Mouse (Mus musculus): ENCODE measurements around the gene Abca12. TPM values are rescaled to one million over a fixed set of nuclear protein-coding genes. Genes with fewer than 3 reads are reported as not detected.

Gene Abca12
- polyA plus RNA-seq, 1 experiment from 2014 or later: 0.07 TPM

DNA sequence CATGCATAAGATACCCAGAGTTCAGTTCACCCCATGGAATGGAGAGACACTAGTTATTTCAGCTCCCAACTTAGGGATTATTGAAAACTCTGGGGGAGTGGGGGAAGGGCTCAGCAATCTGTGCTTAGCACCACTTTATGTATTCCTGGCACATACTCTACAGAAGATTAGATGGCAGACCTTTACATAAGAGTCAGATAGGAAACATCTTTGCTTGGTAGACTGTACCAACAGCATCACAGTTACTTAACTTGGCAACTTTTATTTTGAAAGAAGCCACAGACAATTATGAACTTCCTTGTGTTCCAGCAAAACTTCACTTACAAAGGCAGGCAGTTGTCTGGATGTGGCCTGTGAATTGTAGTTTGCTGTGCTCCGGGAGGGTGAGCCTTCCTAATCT is 46.9 kb downstream of the Abca12 start:
- no peaks in the 10 kb centered on the region for H3K27me3 ChIP-seq (ENCODE audit: control insufficient read depth, insufficient read depth, low read length)
- no peaks in the 10 kb centered on the region for H3K9me3 ChIP-seq (ENCODE audit: control insufficient read depth, low read length)
- no peak overlapping the region for H3K27ac ChIP-seq (replicated peaks; ENCODE audit: low read depth, low read length)
- H3K9ac ChIP-seq (ENCODE audit: low read length): no peak overlapping the region
- H3K4me2 ChIP-seq (ENCODE audit: low read depth, severe bottlenecking): no peak overlapping the region
- DNase-seq (ENCODE audit: low spot score) (no peak), ATAC-seq (ENCODE audit: insufficient number of reproducible peaks, low FRiP score, low TSS enrichment, low read depth) (no peak)
- no peaks in the 10 kb centered on the region for H3K36me3 ChIP-seq (ENCODE audit: control insufficient read depth, insufficient read depth, low read length)
- H3K4me1 ChIP-seq (ENCODE audit: control insufficient read depth, insufficient read depth, low read length): no peaks in the 10 kb centered on the region
- 80% methylated on average over 1 of the region's 1 CpGs for WGBS
- no peak overlapping the region for H3K4me3 ChIP-seq (ENCODE audit: low read depth, low read length)

DNA sequence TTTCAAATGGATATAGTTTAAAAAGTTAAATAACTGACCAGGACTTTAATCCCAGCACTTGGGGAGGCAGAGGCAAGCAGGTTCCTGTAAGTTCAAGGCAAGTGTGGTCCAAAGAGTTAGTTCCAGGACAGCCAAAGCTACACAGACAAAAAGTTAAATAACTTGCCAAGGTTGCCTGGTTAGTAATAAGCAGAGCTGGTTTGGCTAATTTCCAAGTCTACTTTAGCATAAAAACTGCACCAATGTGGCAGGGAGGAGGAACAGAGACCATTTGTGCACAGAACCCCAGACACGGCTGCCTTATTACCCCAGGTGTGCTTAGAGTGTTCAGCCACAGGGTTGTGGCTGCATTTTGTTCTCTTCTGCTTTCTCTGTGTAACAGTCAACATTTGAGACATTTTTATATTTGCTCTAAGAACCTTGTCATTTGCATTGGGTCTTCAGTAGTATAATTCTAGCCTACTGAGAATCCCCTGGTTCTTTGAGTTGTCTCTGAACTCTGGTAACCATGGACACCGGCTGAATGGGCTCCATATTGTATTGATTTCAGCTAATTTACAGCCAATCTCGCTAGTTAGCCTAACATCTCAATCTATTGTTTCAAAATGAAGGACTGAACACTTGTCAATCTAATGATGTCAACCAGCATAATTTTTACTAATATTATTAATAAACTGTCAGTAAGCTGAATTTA is 71.7 kb downstream of the Abca12 start:
- DNase-seq (ENCODE audit: low spot score): no peak
- no peaks in the 10 kb centered on the region for H3K4me1 ChIP-seq (ENCODE audit: control insufficient read depth, insufficient read depth, low read length)
- no peaks in the 10 kb centered on the region for H3K9me3 ChIP-seq (ENCODE audit: control insufficient read depth, low read length)
- no peak overlapping the region for H3K9ac ChIP-seq (ENCODE audit: low read length)
- WGBS: 58% methylated on average over 3 of the region's 3 CpGs
- no peaks in the 10 kb centered on the region for H3K27me3 ChIP-seq (ENCODE audit: control insufficient read depth, insufficient read depth, low read length)
- no peaks in the 10 kb centered on the region for H3K36me3 ChIP-seq (ENCODE audit: control insufficient read depth, insufficient read depth, low read length)
- ATAC-seq (ENCODE audit: insufficient number of reproducible peaks, low FRiP score, low TSS enrichment, low read depth): no peak
- no peak overlapping the region for H3K27ac ChIP-seq (replicated peaks; ENCODE audit: low read depth, low read length)
- no peak overlapping the region for H3K4me2 ChIP-seq (ENCODE audit: low read depth, severe bottlenecking)
- H3K4me3 ChIP-seq (ENCODE audit: low read depth, low read length): no peak overlapping the region

DNA sequence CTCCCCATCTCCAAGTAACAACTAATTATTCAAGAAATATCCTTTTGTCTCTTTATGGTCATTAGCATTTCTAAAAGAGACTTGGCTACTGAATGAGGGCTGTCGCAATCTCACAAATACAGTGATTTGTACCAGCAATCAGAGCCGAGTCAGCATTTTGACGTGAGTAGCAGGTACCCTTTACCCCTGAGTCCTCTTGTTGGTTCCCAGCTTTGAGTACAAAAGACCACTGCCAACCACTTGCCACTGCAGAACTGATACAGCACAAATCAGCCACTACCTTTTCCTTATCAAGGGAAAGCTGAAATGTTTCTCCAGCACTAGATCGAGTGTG is 72.5 kb downstream of the Abca12 start:
- Histone ChIP-seq H3K36me3 (ENCODE audit: control insufficient read depth, insufficient read depth, low read length) (no peaks in the 10 kb centered on the region), H3K9me3 (ENCODE audit: control insufficient read depth, low read length) (no peaks in the 10 kb centered on the region), H3K4me1 (ENCODE audit: control insufficient read depth, insufficient read depth, low read length) (no peaks in the 10 kb centered on the region), H3K27me3 (ENCODE audit: control insufficient read depth, insufficient read depth, low read length) (no peaks in the 10 kb centered on the region), H3K9ac (ENCODE audit: low read length) (no peak overlapping the region), H3K27ac (replicated peaks; ENCODE audit: low read depth, low read length) (no peak overlapping the region), H3K4me2 (ENCODE audit: low read depth, severe bottlenecking) (no peak overlapping the region), H3K4me3 (ENCODE audit: low read depth, low read length) (no peak overlapping the region)
- WGBS: 83% methylated on average over 4 of the region's 4 CpGs
- no peak for ATAC-seq (ENCODE audit: insufficient number of reproducible peaks, low FRiP score, low TSS enrichment, low read depth)
- no peak for DNase-seq (ENCODE audit: low spot score)

DNA sequence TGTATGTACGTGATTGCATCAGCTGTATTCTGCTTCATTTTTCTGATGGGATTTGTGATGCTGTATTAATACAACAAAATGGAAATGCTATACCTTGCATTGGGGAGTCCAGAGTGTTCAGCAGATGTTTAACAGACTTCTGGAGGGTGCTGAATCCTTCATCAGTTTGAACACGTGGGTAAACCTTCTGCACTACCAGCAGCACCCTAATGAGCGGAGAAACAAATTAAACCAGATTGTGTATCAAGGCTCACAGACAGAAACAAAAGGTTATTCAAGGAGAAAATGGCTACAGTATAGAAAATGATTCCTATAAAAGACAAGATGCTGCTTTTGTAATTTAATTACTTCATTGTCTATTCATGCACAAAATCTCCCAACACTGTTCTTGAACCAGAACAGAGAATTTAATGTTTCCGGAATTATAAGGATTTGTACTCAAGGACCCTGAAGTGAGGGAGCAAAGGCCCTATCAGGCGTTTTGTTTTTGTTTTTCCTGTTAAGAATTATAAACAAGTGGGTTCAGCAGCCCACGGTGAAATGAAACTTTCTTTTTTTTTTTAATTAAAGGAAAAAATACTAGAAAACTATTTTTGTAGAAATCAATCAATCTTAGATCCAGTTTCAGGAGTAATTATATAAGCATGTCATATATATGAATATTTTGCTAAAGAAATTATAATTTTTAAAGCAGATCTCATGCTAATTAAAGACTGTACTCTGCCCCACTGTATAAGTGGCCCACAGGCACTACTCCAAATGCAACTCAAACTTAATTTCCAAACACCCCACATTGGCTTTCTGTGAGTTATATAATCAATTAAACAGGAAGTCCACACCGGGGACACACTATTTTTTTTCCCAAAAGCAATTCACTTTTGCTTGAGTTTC is 73.1 kb downstream of the Abca12 start:
- ATAC-seq (ENCODE audit: insufficient number of reproducible peaks, low FRiP score, low TSS enrichment, low read depth) (no peak), DNase-seq (ENCODE audit: low spot score) (no peak)
- Histone ChIP-seq H3K4me3 (ENCODE audit: low read depth, low read length) (no peak overlapping the region), H3K4me1 (ENCODE audit: control insufficient read depth, insufficient read depth, low read length) (no peaks in the 10 kb centered on the region), H3K27ac (replicated peaks; ENCODE audit: low read depth, low read length) (no peak overlapping the region), H3K27me3 (ENCODE audit: control insufficient read depth, insufficient read depth, low read length) (no peaks in the 10 kb centered on the region), H3K4me2 (ENCODE audit: low read depth, severe bottlenecking) (no peak overlapping the region), H3K36me3 (ENCODE audit: control insufficient read depth, insufficient read depth, low read length) (no peaks in the 10 kb centered on the region), H3K9me3 (ENCODE audit: control insufficient read depth, low read length) (no peaks in the 10 kb centered on the region), H3K9ac (ENCODE audit: low read length) (no peak overlapping the region)
- 77% methylated on average over 7 of the region's 7 CpGs for WGBS

DNA sequence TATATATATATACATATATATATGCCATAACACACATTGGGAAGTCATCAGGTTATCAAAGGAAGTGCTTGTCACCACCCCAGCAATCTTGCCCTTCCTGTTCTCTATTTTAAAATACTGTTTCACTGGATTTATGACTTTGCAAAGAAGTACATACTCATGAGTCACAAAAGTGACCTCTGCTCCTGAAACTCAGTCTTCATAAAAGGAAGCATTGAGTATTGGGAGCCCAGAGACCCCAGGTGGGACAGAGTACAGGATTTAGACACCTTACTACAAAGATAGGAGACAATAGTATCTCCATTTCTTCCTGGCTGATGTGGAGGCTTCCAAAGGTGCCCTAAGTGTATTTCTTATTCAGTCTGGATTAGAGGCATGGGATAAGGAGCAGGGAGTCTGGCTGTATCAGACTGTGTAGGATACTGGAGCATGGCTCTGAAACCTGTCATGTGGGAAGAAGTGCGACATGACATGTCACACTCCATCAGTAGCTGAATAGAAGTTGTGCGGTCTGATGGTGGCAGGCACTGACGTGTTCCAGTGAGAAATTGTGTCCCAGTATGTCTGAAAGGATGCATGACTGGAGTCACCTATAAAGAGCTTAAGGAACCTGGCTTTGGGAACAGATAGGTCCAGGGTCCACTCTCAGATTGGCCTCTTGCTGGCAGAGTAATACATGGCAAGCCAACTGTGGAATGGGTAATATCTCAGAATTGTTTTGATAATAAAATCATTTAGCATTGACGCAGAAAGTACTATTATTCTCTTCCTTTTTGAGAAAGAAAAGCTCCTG is 76.0 kb downstream of the Abca12 start:
- Histone ChIP-seq H3K4me3 (ENCODE audit: low read depth, low read length) (no peak overlapping the region), H3K9me3 (ENCODE audit: control insufficient read depth, low read length) (no peaks in the 10 kb centered on the region), H3K27me3 (ENCODE audit: control insufficient read depth, insufficient read depth, low read length) (no peaks in the 10 kb centered on the region), H3K4me2 (ENCODE audit: low read depth, severe bottlenecking) (no peak overlapping the region), H3K4me1 (ENCODE audit: control insufficient read depth, insufficient read depth, low read length) (no peaks in the 10 kb centered on the region), H3K9ac (ENCODE audit: low read length) (no peak overlapping the region), H3K27ac (replicated peaks; ENCODE audit: low read depth, low read length) (no peak overlapping the region), H3K36me3 (ENCODE audit: control insufficient read depth, insufficient read depth, low read length) (no peaks in the 10 kb centered on the region)
- WGBS: 82% methylated on average over 4 of the region's 4 CpGs
- no peak for DNase-seq (ENCODE audit: low spot score)
- ATAC-seq (ENCODE audit: insufficient number of reproducible peaks, low FRiP score, low TSS enrichment, low read depth): no peak

DNA sequence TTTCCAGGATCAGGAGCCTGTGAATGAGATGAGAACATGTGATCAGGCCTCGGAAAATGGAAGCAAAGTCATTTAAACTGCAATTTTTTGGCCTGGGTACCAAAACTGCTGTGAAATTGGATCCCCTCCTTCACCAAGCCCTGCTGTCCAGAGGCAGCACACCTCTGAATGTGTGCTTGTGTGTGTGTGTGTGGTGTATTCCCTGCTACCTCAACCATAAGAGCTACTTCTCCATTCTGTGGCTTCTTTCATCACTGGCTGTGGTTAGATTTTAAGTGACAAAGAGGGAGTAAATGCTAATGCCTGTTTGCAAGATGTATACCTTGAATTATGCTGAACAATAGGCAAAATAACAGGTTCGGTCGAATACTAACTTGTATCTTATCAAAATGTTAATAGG is 84.4 kb downstream of the Abca12 start:
- no peaks in the 10 kb centered on the region for H3K4me1 ChIP-seq (ENCODE audit: control insufficient read depth, insufficient read depth, low read length)
- 86% methylated on average over 3 of the region's 3 CpGs for WGBS
- ATAC-seq (ENCODE audit: insufficient number of reproducible peaks, low FRiP score, low TSS enrichment, low read depth): no peak
- H3K27me3 ChIP-seq (ENCODE audit: control insufficient read depth, insufficient read depth, low read length): no peaks in the 10 kb centered on the region
- no peak overlapping the region for H3K4me3 ChIP-seq (ENCODE audit: low read depth, low read length)
- H3K36me3 ChIP-seq (ENCODE audit: control insufficient read depth, insufficient read depth, low read length): no peaks in the 10 kb centered on the region
- no peak overlapping the region for H3K4me2 ChIP-seq (ENCODE audit: low read depth, severe bottlenecking)
- no peak overlapping the region for H3K27ac ChIP-seq (replicated peaks; ENCODE audit: low read depth, low read length)
- no peak for DNase-seq (ENCODE audit: low spot score)
- H3K9me3 ChIP-seq (ENCODE audit: control insufficient read depth, low read length): no peaks in the 10 kb centered on the region
- H3K9ac ChIP-seq (ENCODE audit: low read length): no peak overlapping the region

DNA sequence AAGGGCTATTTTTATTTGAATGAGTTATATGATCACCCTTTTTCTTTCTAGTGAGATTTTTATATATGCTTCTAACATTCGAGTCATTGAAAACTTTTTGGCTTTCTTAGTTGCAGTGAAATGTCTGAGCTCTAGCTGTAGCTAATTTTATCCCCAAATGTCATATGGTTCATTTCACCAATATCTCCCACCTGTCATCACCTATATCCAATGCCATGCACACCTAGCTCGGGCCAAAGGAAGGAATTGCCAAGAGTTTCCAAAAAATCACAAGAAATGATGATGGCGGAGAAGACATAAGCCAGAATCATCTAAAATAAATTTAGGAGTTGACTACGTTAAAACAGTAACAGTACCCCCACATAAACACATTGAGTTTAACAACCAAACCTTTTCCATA is 102.5 kb downstream of the Abca12 start:
- 87% methylated on average over 4 of the region's 4 CpGs for WGBS
- H3K9ac ChIP-seq (ENCODE audit: low read length): no peak overlapping the region
- H3K27ac ChIP-seq (replicated peaks; ENCODE audit: low read depth, low read length): no peak overlapping the region
- no peaks in the 10 kb centered on the region for H3K4me1 ChIP-seq (ENCODE audit: control insufficient read depth, insufficient read depth, low read length)
- H3K27me3 ChIP-seq (ENCODE audit: control insufficient read depth, insufficient read depth, low read length): no peaks in the 10 kb centered on the region
- ATAC-seq (ENCODE audit: insufficient number of reproducible peaks, low FRiP score, low TSS enrichment, low read depth) (no peak), DNase-seq (ENCODE audit: low spot score) (no peak)
- H3K4me2 ChIP-seq (ENCODE audit: low read depth, severe bottlenecking): no peak overlapping the region
- no peaks in the 10 kb centered on the region for H3K36me3 ChIP-seq (ENCODE audit: control insufficient read depth, insufficient read depth, low read length)
- H3K9me3 ChIP-seq (ENCODE audit: control insufficient read depth, low read length): no peaks in the 10 kb centered on the region
- no peak overlapping the region for H3K4me3 ChIP-seq (ENCODE audit: low read depth, low read length)

DNA sequence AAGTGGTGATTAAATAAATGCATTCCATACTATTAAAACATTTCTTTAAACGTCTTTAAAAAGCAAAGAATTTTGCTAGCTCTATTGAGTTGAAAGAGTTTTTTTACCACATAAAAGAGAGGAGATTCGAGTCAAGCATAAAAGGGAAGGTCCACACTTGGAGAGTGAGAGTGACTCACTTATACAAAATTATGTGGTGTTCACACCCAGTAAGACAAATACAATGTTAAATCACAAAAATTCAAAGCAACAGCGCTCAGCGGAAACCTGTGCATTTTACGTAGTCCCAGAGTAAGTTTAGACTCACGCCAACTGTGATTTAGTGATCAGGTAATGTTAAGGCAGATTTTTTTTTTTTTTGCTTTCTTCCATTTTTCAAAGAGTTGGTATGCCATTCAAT is 104.1 kb downstream of the Abca12 start:
- WGBS: 91% methylated on average over 6 of the region's 6 CpGs
- no peak overlapping the region for H3K27ac ChIP-seq (replicated peaks; ENCODE audit: low read depth, low read length)
- H3K4me3 ChIP-seq (ENCODE audit: low read depth, low read length): no peak overlapping the region
- H3K36me3 ChIP-seq (ENCODE audit: control insufficient read depth, insufficient read depth, low read length): no peaks in the 10 kb centered on the region
- H3K4me1 ChIP-seq (ENCODE audit: control insufficient read depth, insufficient read depth, low read length): no peaks in the 10 kb centered on the region
- H3K9me3 ChIP-seq (ENCODE audit: control insufficient read depth, low read length): no peaks in the 10 kb centered on the region
- H3K27me3 ChIP-seq (ENCODE audit: control insufficient read depth, insufficient read depth, low read length): no peaks in the 10 kb centered on the region
- no peak overlapping the region for H3K9ac ChIP-seq (ENCODE audit: low read length)
- DNase-seq (ENCODE audit: low spot score) (no peak), ATAC-seq (ENCODE audit: insufficient number of reproducible peaks, low FRiP score, low TSS enrichment, low read depth) (no peak)
- H3K4me2 ChIP-seq (ENCODE audit: low read depth, severe bottlenecking): no peak overlapping the region
